Mouse (Mus musculus) adrenal gland (tissue): Measurements from ENCODE around the gene Lbhd2.

Experiments
- intact Hi-C: fragments of 180-260 bp; cut with DNase I; formaldehyde crosslinking; loops from one replicate; pipeline ENCODE4 v1.15.1; 2025

Gene Lbhd2

DNA sequence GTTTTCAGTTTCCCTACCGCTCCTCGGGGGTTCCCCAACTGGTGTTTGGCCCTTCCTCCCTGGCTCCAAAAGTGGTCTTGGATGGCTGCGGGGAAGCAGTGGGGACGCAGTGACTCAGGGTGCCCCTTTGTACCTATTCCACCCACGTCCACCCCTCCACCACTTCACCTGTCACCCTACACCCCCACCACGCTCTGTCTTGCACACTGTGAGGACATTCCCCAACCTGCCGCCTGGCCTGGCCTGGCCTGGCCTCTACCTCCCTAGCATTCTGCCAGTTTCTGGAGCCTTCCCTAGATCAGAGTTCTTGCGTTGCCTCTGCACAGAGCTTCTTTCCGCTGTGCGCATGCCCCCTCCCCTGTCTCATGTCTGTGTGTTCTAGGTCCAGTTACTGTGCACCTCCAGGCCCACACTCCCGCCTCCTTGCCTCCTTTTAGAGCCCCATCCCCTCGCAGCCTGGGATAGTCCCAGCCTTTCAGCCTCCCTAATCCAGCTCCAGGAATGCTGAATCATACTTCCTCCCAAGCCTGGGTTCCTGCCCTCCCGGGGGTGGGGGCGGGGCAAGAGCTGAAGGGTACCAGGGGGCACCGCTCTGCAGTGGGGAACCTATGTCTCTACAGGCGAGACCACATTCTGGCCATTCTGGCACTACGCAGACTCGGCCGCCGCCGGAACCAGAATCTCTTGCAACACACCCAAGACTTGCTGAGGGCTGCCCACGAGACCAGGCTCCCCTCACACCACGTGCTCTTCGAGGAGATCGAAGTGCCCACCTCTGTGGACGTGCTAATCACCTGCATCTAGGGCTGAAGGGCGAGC is 23.6 kb downstream of the Lbhd2 start:
- intact Hi-C loops, result no loop called here

DNA sequence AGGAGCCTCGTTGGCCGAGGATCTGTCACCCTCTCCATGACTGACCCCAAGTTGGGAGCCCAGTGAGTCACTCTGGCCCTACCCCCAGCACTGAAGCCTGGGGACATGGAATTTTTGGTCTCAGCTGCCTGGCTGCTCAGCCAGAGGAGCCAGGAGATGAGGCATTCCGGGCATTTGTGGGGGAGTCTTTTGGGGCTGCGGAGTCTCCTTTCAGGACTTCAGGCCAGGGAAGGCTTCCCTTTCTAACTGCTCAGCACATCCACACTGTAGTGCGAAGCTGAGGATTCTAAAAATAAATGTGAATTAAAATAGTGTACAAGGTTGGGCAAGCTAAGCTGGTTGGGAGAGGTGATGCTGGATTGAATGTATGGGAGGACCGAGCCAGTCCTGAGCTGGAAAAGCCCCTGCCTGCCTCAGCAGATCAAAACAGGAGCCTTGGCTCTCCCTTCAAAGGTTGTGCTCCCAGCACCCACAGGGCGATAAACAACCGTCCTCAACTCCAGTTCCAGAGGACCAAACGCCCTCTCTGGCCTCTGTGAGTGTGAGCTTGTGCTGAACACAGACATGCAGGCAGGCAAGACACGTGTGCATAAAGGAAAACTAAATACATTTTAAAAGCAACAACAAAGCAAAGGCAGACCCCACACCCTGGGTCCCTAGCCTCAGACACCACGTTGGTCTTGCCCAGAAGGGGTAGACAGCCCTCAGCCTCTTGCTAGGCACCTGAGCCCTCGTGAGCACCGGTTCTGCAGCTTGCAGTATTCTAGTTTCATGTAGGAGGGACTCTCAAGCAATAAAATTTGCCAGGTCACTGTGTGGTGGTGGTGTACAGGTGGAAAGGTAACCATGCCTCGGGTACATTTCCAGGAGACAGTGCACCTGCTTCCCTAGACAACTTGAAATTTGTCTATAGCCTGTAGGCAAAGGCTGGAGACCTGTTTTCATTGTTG is 24.5 kb downstream of the Lbhd2 start:
- intact Hi-C loops, result no loop called here

GRCm38 (mm10) chr12:111432097-111432496 is 25.5 kb downstream of the Lbhd2 start:
- intact Hi-C loops, result no loop called here

- intact Hi-C loops, result no loop called here
These were observed 26.2 kb downstream of the Lbhd2 start for GRCm38 (mm10) chr12:111432751-111433331.

- intact Hi-C loops, result no loop called here
These were observed 27.6 kb downstream of the Lbhd2 start for GRCm38 (mm10) chr12:111434164-111434744.

DNA sequence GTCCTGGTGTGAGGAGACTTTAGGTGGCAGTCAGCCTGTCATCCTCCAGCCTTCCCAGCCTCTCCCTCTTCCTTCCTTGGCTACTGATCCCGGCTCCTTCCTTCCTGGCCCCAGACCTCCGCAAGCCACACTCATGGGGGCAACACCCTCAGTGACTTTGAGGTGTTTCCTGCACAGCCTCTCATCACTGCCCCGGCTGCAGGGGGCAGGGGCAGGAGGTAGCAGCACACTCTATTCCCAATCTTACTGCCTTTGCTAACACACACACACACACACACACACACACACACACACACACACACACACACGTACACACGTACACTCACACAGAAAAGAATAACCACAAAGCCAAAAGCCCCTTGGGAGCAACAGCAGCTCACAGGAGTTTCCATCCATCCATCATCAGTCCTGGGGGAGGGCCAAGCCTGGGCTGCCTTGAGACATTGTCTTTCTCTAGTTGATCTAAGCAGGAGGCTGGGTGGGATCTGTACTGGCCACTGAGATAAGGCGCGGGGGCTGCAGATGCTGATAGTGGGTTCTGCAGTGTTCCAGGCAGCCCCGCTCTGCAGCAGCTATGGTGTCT is 28.2 kb downstream of the Lbhd2 start:
- intact Hi-C loops, result no loop called here

DNA sequence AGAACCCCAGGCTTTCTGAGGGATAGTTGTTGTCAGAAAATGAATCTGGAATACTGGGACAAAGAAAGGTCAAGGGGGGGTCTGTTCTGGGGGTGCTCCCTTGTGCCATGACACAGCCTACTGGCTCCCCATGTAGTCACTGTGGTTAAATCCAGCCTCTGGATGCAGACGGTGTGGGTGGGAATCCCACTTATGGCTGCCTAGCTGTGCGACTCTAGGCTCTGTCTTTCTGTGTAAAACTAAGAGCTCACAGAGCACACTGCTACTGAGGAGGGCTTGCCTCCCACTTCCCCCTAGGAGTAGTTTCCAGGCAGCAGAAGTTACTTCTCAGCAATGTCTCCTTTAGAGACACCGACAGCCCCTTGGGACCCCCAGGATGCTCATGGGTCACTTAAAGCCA is 29.6 kb downstream of the Lbhd2 start:
- intact Hi-C loops, result no loop called here

GRCm38 (mm10) chr12:111436640-111437039 is 30.0 kb downstream of the Lbhd2 start:
- intact Hi-C loops, result no loop called here

GRCm38 (mm10) chr12:111437222-111437900 is 30.8 kb downstream of the Lbhd2 start:
- intact Hi-C loops, result no loop called here

DNA sequence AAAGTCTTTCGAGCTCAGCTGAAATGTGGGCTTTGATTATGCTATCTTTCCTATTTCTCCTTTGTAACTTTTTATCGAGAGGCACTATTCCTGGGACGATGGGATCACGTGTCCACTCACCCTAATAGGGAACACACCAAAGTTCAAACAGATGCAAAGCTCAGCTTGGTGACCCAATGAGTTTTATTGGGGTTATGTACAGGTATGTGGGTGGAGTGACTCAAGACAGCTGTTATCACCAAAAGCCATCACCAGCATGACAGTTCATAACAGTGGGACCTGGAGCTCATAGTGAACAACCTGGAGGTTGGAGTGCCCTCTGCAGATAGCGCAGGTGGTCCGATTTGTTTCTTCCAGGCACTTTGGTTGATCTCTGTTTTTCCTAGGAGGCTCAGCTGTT is 32.2 kb downstream of the Lbhd2 start:
- intact Hi-C loops, result no loop called here

- intact Hi-C loops, result no loop called here
These were observed 34.2 kb downstream of the Lbhd2 start for GRCm38 (mm10) chr12:111440701-111441373.

DNA sequence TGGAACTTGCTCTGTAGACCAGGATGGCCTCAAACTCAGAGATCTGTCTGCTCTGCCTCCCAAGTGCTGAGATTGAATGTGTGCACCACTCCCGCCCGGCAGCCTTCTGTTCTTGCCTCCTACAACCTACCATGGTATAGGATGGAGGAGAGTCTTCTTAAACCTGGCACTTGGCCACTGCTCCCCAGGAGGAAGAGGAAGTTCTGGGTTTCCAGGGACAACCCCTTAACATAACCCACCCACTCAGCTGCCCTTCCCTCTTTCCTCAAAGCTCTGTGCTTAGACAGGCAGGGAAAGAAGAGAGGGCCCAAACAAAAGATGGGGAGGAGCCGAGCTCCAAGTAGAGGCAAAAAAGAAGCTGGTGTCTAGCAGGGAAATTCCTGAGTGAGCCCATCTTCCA is 34.9 kb downstream of the Lbhd2 start:
- intact Hi-C loops, result no loop called here

GRCm38 (mm10) chr12:111442309-111443010 is 35.9 kb downstream of the Lbhd2 start, which contains the start of gene Tnfaip2:
Tnfaip2 (plus strand) TSS chr12:111442469.
- intact Hi-C loops, result no loop called here

- intact Hi-C loops, result no loop called here
These were observed 36.6 kb downstream of the Lbhd2 start for GRCm38 (mm10) chr12:111443011-111443870.

- intact Hi-C loops, result no loop called here
These were observed 37.6 kb downstream of the Lbhd2 start for GRCm38 (mm10) chr12:111443921-111444831.

- intact Hi-C loops, result no loop called here
These were observed 38.7 kb downstream of the Lbhd2 start for GRCm38 (mm10) chr12:111445161-111445889.
